Mouse (Mus musculus) cortical plate, adult 2 months (tissue): Measurements from ENCODE around the gene Tbc1d4.

Experiments
- CTCF ChIP-seq: fragments of 200-500 bp; IDR thresholded peaks from 2 replicates; pipeline ENCODE4 v1.5.1; 2011; ENCODE audit warnings: mild to moderate bottlenecking, control low read depth, low read length; ENCODE audit not compliant: insufficient read depth; ENCODE audit errors: extremely low read depth
- POLR2A ChIP-seq: fragments of 200-500 bp; IDR thresholded peaks from 2 replicates; pipeline ENCODE4 v1.6.1; 2011; ENCODE audit warnings: mild to moderate bottlenecking, low read length, control low read depth; ENCODE audit not compliant: insufficient read depth; ENCODE audit errors: extremely low read depth

- TF ChIP-seq POLR2A (no peak), CTCF (no peak)
Measured at GRCm38 (mm10) chr14:101507146-101507545, 101.8 kb downstream of the Tbc1d4 start.
